Mouse (Mus musculus): Measurements from ENCODE around the gene Cpxcr1. TPM values are rescaled to one million over a fixed set of nuclear protein-coding genes. Genes with fewer than 3 reads are reported as not detected.

The Cpxcr1 gene
- not detected for total RNA-seq (2021)
- long read RNA-seq, experiment 1: 0 reads
- long read RNA-seq, experiment 2: 0 reads

DNA sequence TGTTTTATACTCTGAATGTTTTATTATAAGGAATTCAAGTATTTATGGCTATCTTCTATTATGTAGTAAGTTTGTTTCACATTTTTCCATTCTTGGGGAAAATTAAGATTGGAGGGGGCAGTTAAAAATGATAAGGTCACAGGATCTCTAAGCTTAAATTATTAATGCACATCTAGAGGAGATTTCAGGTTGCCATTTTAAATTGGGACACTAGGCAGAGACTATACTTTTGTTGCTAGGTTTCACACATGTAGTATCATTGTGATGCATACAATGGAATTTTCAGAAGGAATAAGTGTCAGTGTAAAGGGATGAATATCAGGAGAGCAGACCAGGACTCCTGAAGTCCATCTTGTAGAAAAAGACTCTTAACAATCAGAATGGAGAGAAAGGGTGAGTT is at the start of gene Cpxcr1:
TSS of gene Cpxcr1 (plus strand) at position 301 of the 400 bp plus-strand sequence.
- DNase-seq (ENCODE audit: low spot score in 2 of 2): no peak

Other genes with a start within 250 kb of the Cpxcr1 start
- gene H2afb2, start 232.2 kb downstream of the Cpxcr1 start, total RNA-seq (2021): not detected